Mouse (Mus musculus) embryonic fibroblast, embryonic 13.5 days (primary cell): ENCODE data around the gene Tmem63b.

ENCODE experiments used
- CTCF ChIP-seq: IDR thresholded peaks from 2 replicates; pipeline ENCODE4 v1.5.1; 2011; ENCODE audit warnings: mild to moderate bottlenecking, control low read depth, low read length, moderate library complexity, borderline replicate concordance; ENCODE audit not compliant: insufficient read depth
- POLR2A ChIP-seq: IDR thresholded peaks from 2 replicates; pipeline ENCODE4 v1.6.1; 2011; ENCODE audit warnings: low read depth, mild to moderate bottlenecking, control low read depth, low read length, moderate library complexity

DNA sequence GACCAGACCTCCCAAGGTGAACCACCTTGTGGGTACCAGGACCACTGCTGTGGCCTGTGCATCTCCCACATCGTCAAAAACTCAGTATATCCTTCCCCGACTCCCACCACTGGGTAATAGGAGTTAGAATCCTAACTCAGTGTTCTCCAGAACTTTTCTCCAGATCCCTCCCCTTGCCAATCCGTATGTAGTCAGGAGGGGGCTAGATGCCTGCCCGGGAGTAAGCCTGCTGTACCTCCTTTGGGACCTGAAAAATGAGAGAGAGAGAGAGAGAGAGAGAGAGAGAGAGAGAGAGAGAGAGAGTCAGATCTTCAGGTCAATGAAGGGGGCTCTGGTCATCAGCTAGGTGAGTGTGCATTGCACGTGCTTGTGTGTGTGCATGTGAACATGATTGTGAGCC is 52.7 kb downstream of the Tmem63b start:
- TF ChIP-seq CTCF (no peak), POLR2A (no peak)
